Mouse (Mus musculus): ENCODE measurements around the gene Zfp605. TPM values are rescaled to one million over a fixed set of nuclear protein-coding genes. Genes with fewer than 3 reads are reported as not detected.
"Not testable (repeated sequence)": the region's sequence is repeated elsewhere in the genome, so short reads cannot be mapped to it uniquely, and the experiment has no call there.

Gene Zfp605
- total RNA-seq (2017): 6.8 to 11.4 TPM (median 11.3 TPM) in 3 replicates

GRCm38 (mm10) chr5:110109991-110110441 is at the start of gene Zfp605:
TSS of gene Zfp605 (plus strand) at chr5:110110092.
- peak; percentile 27 for ATAC-seq (replicated peaks; ENCODE audit: insufficient number of reproducible peaks, low FRiP score, low TSS enrichment, poor library complexity, severe bottlenecking)

- ATAC-seq (replicated peaks; ENCODE audit: insufficient number of reproducible peaks, low FRiP score, low TSS enrichment, poor library complexity, severe bottlenecking): not testable (repeated sequence)
Observed at GRCm38 (mm10) chr5:110072413-110072812, 37.5 kb upstream of the Zfp605 start, which contains the start of gene Gm17655. TSS of gene Gm17655 (minus strand) at chr5:110072513.

GRCm38 (mm10) chr5:110082961-110083360 is 26.9 kb upstream of the Zfp605 start:
- ATAC-seq (replicated peaks; ENCODE audit: insufficient number of reproducible peaks, low FRiP score, low TSS enrichment, poor library complexity, severe bottlenecking): no peak

- no peak for ATAC-seq (replicated peaks; ENCODE audit: insufficient number of reproducible peaks, low FRiP score, low TSS enrichment, poor library complexity, severe bottlenecking)
Observed at GRCm38 (mm10) chr5:110086161-110086866, 23.6 kb upstream of the Zfp605 start.

- no peak for ATAC-seq (replicated peaks; ENCODE audit: insufficient number of reproducible peaks, low FRiP score, low TSS enrichment, poor library complexity, severe bottlenecking)
Observed at GRCm38 (mm10) chr5:110091546-110091945, 18.3 kb upstream of the Zfp605 start.

GRCm38 (mm10) chr5:110094030-110094846 is 15.7 kb upstream of the Zfp605 start, which contains the start of gene Gm35315:
TSS of gene Gm35315 (minus strand) at chr5:110094420.
- ATAC-seq (replicated peaks; ENCODE audit: insufficient number of reproducible peaks, low FRiP score, low TSS enrichment, poor library complexity, severe bottlenecking): peak; percentile 99

- ATAC-seq (replicated peaks; ENCODE audit: insufficient number of reproducible peaks, low FRiP score, low TSS enrichment, poor library complexity, severe bottlenecking): no peak
Observed at GRCm38 (mm10) chr5:110094847-110095213, 15.1 kb upstream of the Zfp605 start.

- ATAC-seq (replicated peaks; ENCODE audit: insufficient number of reproducible peaks, low FRiP score, low TSS enrichment, poor library complexity, severe bottlenecking): no peak
Observed at GRCm38 (mm10) chr5:110098991-110099477, 10.9 kb upstream of the Zfp605 start.

- ATAC-seq (replicated peaks; ENCODE audit: insufficient number of reproducible peaks, low FRiP score, low TSS enrichment, poor library complexity, severe bottlenecking): no peak
Observed at GRCm38 (mm10) chr5:110099656-110100580, 10.0 kb upstream of the Zfp605 start, which contains the start of gene Plcxd1. TSS of gene Plcxd1 (plus strand) at chr5:110099969.

GRCm38 (mm10) chr5:110100921-110101631 is 8.8 kb upstream of the Zfp605 start:
- ATAC-seq (replicated peaks; ENCODE audit: insufficient number of reproducible peaks, low FRiP score, low TSS enrichment, poor library complexity, severe bottlenecking): no peak

GRCm38 (mm10) chr5:110101716-110102347 is 8.1 kb upstream of the Zfp605 start:
- no peak; the same call in 1 of the 2 replicates for ATAC-seq (replicated peaks; ENCODE audit: insufficient number of reproducible peaks, low FRiP score, low TSS enrichment, poor library complexity, severe bottlenecking)

- no peak for ATAC-seq (replicated peaks; ENCODE audit: insufficient number of reproducible peaks, low FRiP score, low TSS enrichment, poor library complexity, severe bottlenecking)
Observed at GRCm38 (mm10) chr5:110102429-110102828, 7.5 kb upstream of the Zfp605 start.

GRCm38 (mm10) chr5:110102853-110103625 is 6.9 kb upstream of the Zfp605 start:
- no peak for ATAC-seq (replicated peaks; ENCODE audit: insufficient number of reproducible peaks, low FRiP score, low TSS enrichment, poor library complexity, severe bottlenecking)

GRCm38 (mm10) chr5:110103901-110104615 is 5.8 kb upstream of the Zfp605 start:
- no peak for ATAC-seq (replicated peaks; ENCODE audit: insufficient number of reproducible peaks, low FRiP score, low TSS enrichment, poor library complexity, severe bottlenecking)

GRCm38 (mm10) chr5:110104616-110105380 is 5.1 kb upstream of the Zfp605 start:
- ATAC-seq (replicated peaks; ENCODE audit: insufficient number of reproducible peaks, low FRiP score, low TSS enrichment, poor library complexity, severe bottlenecking): no peak
